In genomic region chr2:65331321-65331720, GRCm38 (mm10) we compare ENCODE assay signal across 9 mouse cellular contexts. TPM values are rescaled to one million over a fixed set of nuclear protein-coding genes. Genes with fewer than 3 reads are reported as not detected.
DNase-seq lines count a peak whose midpoint lies in the region; ATAC-seq and TF ChIP-seq lines count a peak whose summit lies in the region.
"Had no signal": no experiment of that assay in that cellular context is flagged by ENCODE, and none has a peak within 500 bp of the region (broad histone marks: within the 10 kb centered on the region; RNA-seq: fewer than 3 reads in every experiment).

No protein-coding gene starts in this region.

- H3K9me3 ChIP-seq in midbrain, embryonic 11.5 days (ENCODE audit: control insufficient read depth, low read length) = peaks cover 2% of the 10 kb centered on the region; the same call in 1 of the 2 replicates
- no peaks in the 10 kb centered on the region for H3K9me3 ChIP-seq in midbrain, embryonic 13.5 days
- H3K9me3 ChIP-seq in MEL (replicated peaks; ENCODE audit: insufficient read depth, low read length) = no peaks in the 10 kb centered on the region
- H3K9me3 ChIP-seq: limb, embryonic 13.5 days had no signal

- no peak for TF ChIP-seq POLR2A in MEL (IDR thresholded peaks at IDR 0.05; ENCODE audit: control insufficient read depth in 1 of 2, insufficient read depth in 1 of 2, low read depth in 1 of 2, low read length in 2 of 2, poor library complexity in 1 of 2)
- no peak for TF ChIP-seq POLR2A in spleen, adult 2 months (IDR thresholded peaks at IDR 0.05; ENCODE audit: low read depth, low read length)
- no peak for TF ChIP-seq POLR2A in cerebellum, adult 2 months (IDR thresholded peaks at IDR 0.05; ENCODE audit: borderline replicate concordance, insufficient read depth, low read length)

- no peaks in the 10 kb centered on the region for H3K79me2 ChIP-seq in MEL (ENCODE audit: control insufficient read depth, insufficient read depth, low read length, poor library complexity)

- no peak overlapping the region for H3K4me3 ChIP-seq in midbrain, embryonic 11.5 days (ENCODE audit: low read depth, low read length)
- H3K4me3 ChIP-seq in midbrain, embryonic 13.5 days (replicated peaks) = no peak overlapping the region
- no peak overlapping the region for H3K4me3 ChIP-seq in MEL (ENCODE audit: control insufficient read depth in 1 of 2, insufficient read depth in 1 of 2, low read depth in 2 of 2, low read length in 2 of 2)
- H3K4me3 ChIP-seq in spleen, adult 2 months (ENCODE audit: extremely low read depth, insufficient read depth, insufficient read length) = no peak overlapping the region
- H3K4me3 ChIP-seq in cerebellum, adult 2 months (replicated peaks; ENCODE audit: insufficient read depth, low read depth, low read length) = no peak overlapping the region
- H3K4me3 ChIP-seq: limb, embryonic 13.5 days had no signal

- no peak overlapping the region for H3K4me2 ChIP-seq in midbrain, embryonic 11.5 days
- no peak overlapping the region for H3K4me2 ChIP-seq in midbrain, embryonic 13.5 days (replicated peaks)
- H3K4me2 ChIP-seq: limb, embryonic 13.5 days had no signal

- no peak overlapping the region for H3K9ac ChIP-seq in midbrain, embryonic 11.5 days (ENCODE audit: low read length)
- H3K9ac ChIP-seq in midbrain, embryonic 13.5 days (replicated peaks) = no peak overlapping the region
- no peak overlapping the region for H3K9ac ChIP-seq in MEL (ENCODE audit: control insufficient read depth, low read depth, low read length, poor library complexity, severe bottlenecking)
- H3K9ac ChIP-seq: limb, embryonic 13.5 days had no signal

- H3K4me1 ChIP-seq in midbrain, embryonic 11.5 days (ENCODE audit: control insufficient read depth, insufficient read depth, low read length) = no peaks in the 10 kb centered on the region
- no peaks in the 10 kb centered on the region for H3K4me1 ChIP-seq in midbrain, embryonic 13.5 days (replicated peaks)
- no peaks in the 10 kb centered on the region for H3K4me1 ChIP-seq in MEL (ENCODE audit: control insufficient read depth in 1 of 2, insufficient read depth in 2 of 2, low read length in 2 of 2)
- peaks cover under 1% of the 10 kb centered on the region; the same call in 1 of the 2 replicates for H3K4me1 ChIP-seq in spleen, adult 2 months (ENCODE audit: control insufficient read depth, insufficient read depth, insufficient read length)
- H3K4me1 ChIP-seq in cerebellum, adult 2 months (ENCODE audit: control insufficient read depth, insufficient read depth, low read length) = no peaks in the 10 kb centered on the region
- H3K4me1 ChIP-seq: limb, embryonic 13.5 days had no signal

- no peak for TF ChIP-seq RAD21 in MEL (IDR thresholded peaks at IDR 0.05; ENCODE audit: low read depth, low read length)

- H3K36me3 ChIP-seq in midbrain, embryonic 11.5 days (ENCODE audit: control insufficient read depth, insufficient read depth, low read length) = no peaks in the 10 kb centered on the region
- H3K36me3 ChIP-seq in midbrain, embryonic 13.5 days = no peaks in the 10 kb centered on the region
- no peaks in the 10 kb centered on the region for H3K36me3 ChIP-seq in MEL (ENCODE audit: control insufficient read depth in 1 of 2, insufficient read depth in 2 of 2, low read length in 2 of 2)
- no peaks in the 10 kb centered on the region for H3K36me3 ChIP-seq in spleen, adult 2 months (ENCODE audit: control insufficient read depth, insufficient read depth, low read length)
- H3K36me3 ChIP-seq: limb, embryonic 13.5 days had no signal

- no peaks in the 10 kb centered on the region for H3K27me3 ChIP-seq in midbrain, embryonic 11.5 days (ENCODE audit: control insufficient read depth, insufficient read depth, low read length)
- H3K27me3 ChIP-seq in midbrain, embryonic 13.5 days = no peaks in the 10 kb centered on the region
- no peaks in the 10 kb centered on the region for H3K27me3 ChIP-seq in MEL (ENCODE audit: control insufficient read depth in 1 of 2, insufficient read depth in 2 of 2, low read length in 2 of 2)
- no peaks in the 10 kb centered on the region for H3K27me3 ChIP-seq in spleen, adult 2 months (ENCODE audit: control insufficient read depth, insufficient read depth, low read length)
- no peaks in the 10 kb centered on the region for H3K27me3 ChIP-seq in cerebellum, adult 2 months (ENCODE audit: control insufficient read depth, insufficient read depth, low read length)
- H3K27me3 ChIP-seq: limb, embryonic 13.5 days had no signal

- TF ChIP-seq CTCF in MEL (IDR thresholded peaks at IDR 0.05 in 2 of 3, conservative IDR thresholded peaks at IDR 0.05 in 1 of 3; ENCODE audit: control insufficient read depth in 1 of 3, insufficient read depth in 1 of 3, low read depth in 2 of 3, low read length in 3 of 3, poor library complexity in 1 of 3, severe bottlenecking in 1 of 3) = peak in 1 of 3 experiments; percentile 21; a peak in 1 of 6 replicates
- peak; percentile 60; the same call in 1 of the 2 replicates for TF ChIP-seq CTCF in spleen, adult 2 months (IDR thresholded peaks at IDR 0.05; ENCODE audit: extremely low read depth, insufficient read depth, insufficient read length, insufficient replicate concordance)
- no peak for TF ChIP-seq CTCF in cerebellum, adult 2 months (IDR thresholded peaks at IDR 0.05; ENCODE audit: borderline replicate concordance, insufficient read depth, low read depth, low read length)

- peak; percentile 88 for DNase-seq in midbrain, embryonic 11.5 days (ENCODE audit: low spot score, missing footprints)
- DNase-seq in MEL (ENCODE audit: low read depth, low spot score) = peak; percentile 12
- DNase-seq in adrenal gland, postnatal 36 days = peak; percentile 53 to 76
- peak; percentile 7 for DNase-seq in gastrocnemius, postnatal 25 days
- DNase-seq in large intestine, adult 2 months (ENCODE audit: low read depth, low spot score) = peak; percentile 25
- DNase-seq in spleen, adult 2 months (ENCODE audit: low read depth in 1 of 2, low spot score in 2 of 2) = peak; percentile 49 to 67
- no peak for DNase-seq in cerebellum, adult 2 months

- 0 out of 2 replicates have a peak, but pooled peaks have one; percentile 35 for ATAC-seq in midbrain, embryonic 11.5 days (ENCODE audit: low FRiP score)
- ATAC-seq in midbrain, embryonic 13.5 days = no peak

- TF ChIP-seq EP300 in MEL (IDR thresholded peaks at IDR 0.05; ENCODE audit: low read depth in 1 of 2, low read length in 2 of 2) = no peak

- H3K27ac ChIP-seq in midbrain, embryonic 11.5 days (ENCODE audit: low read depth, low read length) = no peak overlapping the region
- no peak overlapping the region for H3K27ac ChIP-seq in midbrain, embryonic 13.5 days
- no peak overlapping the region for H3K27ac ChIP-seq in MEL (ENCODE audit: control insufficient read depth, low read depth, low read length)
- no peak overlapping the region for H3K27ac ChIP-seq in spleen, adult 2 months (ENCODE audit: insufficient read depth, low read length)
- no peak overlapping the region for H3K27ac ChIP-seq in cerebellum, adult 2 months (ENCODE audit: insufficient read depth, low read length)
- H3K27ac ChIP-seq: limb, embryonic 13.5 days had no signal

- WGBS in midbrain, embryonic 11.5 days = 81% methylated on average over 2 of the region's 2 CpGs
- 70% methylated on average over 2 of the region's 2 CpGs for WGBS in midbrain, embryonic 13.5 days
- 58% methylated on average over 2 of the region's 2 CpGs for WGBS in large intestine, adult 2 months
- WGBS in spleen, adult 2 months = 91% methylated on average over 2 of the region's 2 CpGs
- 70% methylated on average over 2 of the region's 2 CpGs for WGBS in cerebellum, adult 2 months

TF ChIP-seq in MEL, 35 proteins besides CTCF, POLR2A, EP300 and RAD21:
- no peak for TF ChIP-seq MAZ (IDR thresholded peaks at IDR 0.05; ENCODE audit: low read depth, low read length)
- TF ChIP-seq NRF1 (IDR thresholded peaks at IDR 0.05; ENCODE audit: insufficient read depth, low read depth, low read length, poor library complexity, severe bottlenecking) = no peak
- TF ChIP-seq KAT2A (conservative IDR thresholded peaks at IDR 0.05; ENCODE audit: low read depth, low read length) = no peak
- TF ChIP-seq UBTF (IDR thresholded peaks at IDR 0.05; ENCODE audit: borderline replicate concordance, insufficient read depth, low read depth, low read length) = no peak
- TF ChIP-seq GABPA (IDR thresholded peaks at IDR 0.05; ENCODE audit: low read depth, low read length) = no peak
- no peak for TF ChIP-seq TCF12 (IDR thresholded peaks at IDR 0.05; ENCODE audit: low read depth, low read length)
- TF ChIP-seq NELFE (IDR thresholded peaks at IDR 0.05; ENCODE audit: low read depth, low read length) = no peak
- TF ChIP-seq MXI1 (IDR thresholded peaks at IDR 0.05; ENCODE audit: low read depth, low read length) = no peak
TF ChIP-seq in MEL: peak in this region for 0.

RNA-seq across cellular contexts. Expression of gene Slc38a11, which starts 32.5 kb away (rescaled TPM):
- polyA plus RNA-seq in midbrain, embryonic 11.5 days (2014; fragmentation: Nextera tagmentation; extraction: Ambion mirVana) = 0.68 and 1.1 TPM in 2 replicates
- 1.9 and 2.8 TPM in 2 replicates for polyA plus RNA-seq in midbrain, embryonic 13.5 days (2015; fragmentation: Nextera tagmentation; extraction: Ambion mirVana)
- total RNA-seq in MEL (2012; rRNA removed) = not detected in 2 replicates
- not detected for polyA plus RNA-seq in MEL (2012; ENCODE audit: insufficient read depth in 1 of 2, insufficient read length in 2 of 2, low read depth in 1 of 2, low replicate concordance in 2 of 2, missing spikeins in 1 of 2)
- total RNA-seq in adrenal gland, postnatal 36 days (2021) = 10 to 100 TPM; 14.7 to 19.4 TPM
- total RNA-seq in gastrocnemius, postnatal 25 days (2021) = under 1 TPM; 0.38 to 0.64 TPM
- polyA plus RNA-seq in large intestine, adult 2 months (2012; rRNA removed) = 0.30 and 0.46 TPM in 2 replicates
- 0.05 and 0.07 TPM in 2 replicates for polyA plus RNA-seq in spleen, adult 2 months (2012; rRNA removed)
- 2.6 and 2.8 TPM in 2 replicates for polyA plus RNA-seq in cerebellum, adult 2 months (2012; rRNA removed)

Comparison
In these comparisons a context has a peak if more than half of its experiments do, and no peak if none do; other contexts are left out.
1. DNase-seq: peak in midbrain, embryonic 11.5 days (single experiment), MEL (single experiment), adrenal gland, postnatal 36 days (2 of 2), gastrocnemius, postnatal 25 days (single experiment), large intestine, adult 2 months (single experiment) and spleen, adult 2 months (2 of 2); none in cerebellum, adult 2 months (0 of 2).